Mouse (Mus musculus) granulocyte monocyte progenitor cell, adult 5-6 weeks (primary cell): ENCODE measurements around the gene Gm9736. TPM values are rescaled to one million over a fixed set of nuclear protein-coding genes. Genes with fewer than 3 reads are reported as not detected.
"Not testable (repeated sequence)": the region's sequence is repeated elsewhere in the genome, so short reads cannot be mapped to it uniquely, and the experiment has no call there.

Experiments used
- ATAC-seq: replicated peaks from 2 replicates; pipeline ENCODE4 v1.8.0; 2016; ENCODE audit warnings: mild to moderate bottlenecking, moderate TSS enrichment, inconsistent platforms; ENCODE audit not compliant: poor library complexity, severe bottlenecking
- total RNA-seq, 2 experiments: library from RNA; stranded (forward) in 1 of 2; stranded (reverse) in 1 of 2; fragments of 200-712, 200-1000 nt in 1 of 2; fragments of >200 nt in 1 of 2; fragmentation: Nextera tagmentation in 1 of 2; gene quantifications; 2 replicates each; pipeline ENCODE4 v1.2.3; 2014 to 2017

Gm9736 gene
- total RNA-seq (2014; fragmentation: Nextera tagmentation) (not detected in 2 replicates), total RNA-seq (2017) (not detected in 2 replicates)

DNA sequence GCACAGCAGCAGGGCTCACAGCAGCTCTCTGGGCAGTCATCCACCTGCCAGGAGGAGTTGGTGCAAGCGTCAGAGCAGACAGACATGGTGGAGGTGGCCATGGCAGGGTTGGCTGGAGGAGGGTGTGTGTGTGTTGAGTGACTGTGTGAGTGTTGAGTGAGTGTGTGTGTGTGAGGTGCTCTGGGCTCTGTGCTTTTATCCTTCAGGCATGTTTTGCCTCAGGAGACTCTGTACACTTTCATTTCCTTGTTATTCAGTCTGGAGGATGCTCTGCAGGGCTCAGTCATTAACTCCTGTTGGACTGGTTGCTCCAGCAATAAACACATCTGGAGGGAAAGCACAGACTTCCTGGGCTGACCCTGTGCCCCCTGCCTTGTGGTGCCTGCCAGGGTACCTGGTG lies at the start of gene Gm9736:
TSS of gene Gm9736 (minus strand) at position 101 of the 400 bp plus-strand sequence.
- ATAC-seq = not testable (repeated sequence)

DNA sequence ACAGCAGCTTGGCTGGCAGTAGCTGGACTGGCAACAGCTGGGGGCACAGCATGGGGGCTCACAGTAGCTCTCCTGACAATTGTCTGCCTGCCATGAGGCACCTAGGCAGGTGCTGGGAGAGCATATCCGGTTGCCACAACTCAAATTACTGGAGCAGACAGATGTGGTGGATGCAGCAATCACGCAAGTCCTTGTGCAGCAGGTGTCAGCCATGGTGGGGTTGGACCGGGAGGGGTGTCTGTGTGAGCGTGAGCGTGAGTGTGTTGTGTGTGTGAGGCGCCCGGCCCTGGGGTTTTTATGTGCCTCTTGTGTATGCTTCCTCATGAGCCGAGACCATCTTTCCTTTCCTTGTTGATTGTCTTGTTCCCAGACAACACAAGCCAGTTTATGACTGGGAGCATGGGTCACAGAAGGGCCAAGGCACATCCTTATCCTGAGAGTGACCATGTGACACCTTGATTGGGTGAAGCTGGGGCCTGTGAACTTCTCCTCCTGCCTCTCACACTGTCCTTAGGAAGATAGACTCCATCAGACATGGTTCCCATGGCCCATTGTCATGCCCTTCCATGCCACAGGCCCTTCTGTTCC lies 47.9 kb upstream of the Gm9736 start, which contains the start of gene Gm19668:
TSS of gene Gm19668 (minus strand) at position 213 of the 588 bp plus-strand sequence.
- no peak for ATAC-seq

DNA sequence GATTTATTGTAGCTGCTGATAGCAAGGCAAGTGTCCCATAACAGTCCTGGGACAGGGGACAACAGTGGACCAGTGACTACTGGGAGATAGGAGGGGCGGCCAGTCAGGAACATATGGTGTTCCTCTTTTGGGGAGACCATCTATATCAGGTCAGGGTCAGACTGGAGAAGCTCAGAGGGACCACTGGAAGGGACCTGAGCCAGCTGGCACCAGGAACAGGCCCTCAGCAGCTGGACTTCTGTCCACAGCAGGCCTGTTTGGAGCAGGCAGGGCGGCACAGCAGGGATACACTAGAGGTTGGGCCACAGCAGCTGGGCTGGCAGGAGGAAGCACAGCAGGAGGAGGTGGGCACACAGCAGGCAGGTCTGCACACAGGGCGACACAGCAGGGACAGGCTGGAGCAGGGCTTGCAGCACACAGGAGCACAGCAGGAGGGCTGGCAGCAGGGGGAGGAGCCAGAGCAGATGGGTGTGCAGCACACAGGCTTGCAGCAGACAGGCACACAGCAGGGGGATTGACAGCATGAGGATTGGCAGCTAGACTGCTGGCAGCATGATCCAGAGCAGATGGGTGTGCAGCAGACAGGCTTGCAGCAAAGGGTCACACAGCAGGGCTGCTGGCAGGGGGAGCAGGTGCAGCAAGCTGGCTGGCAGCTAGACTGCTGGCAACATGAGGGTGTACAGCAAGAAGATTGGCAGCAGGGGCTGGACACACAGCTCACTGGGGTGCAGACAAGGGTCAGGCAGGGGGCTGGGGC lies 47.2 kb upstream of the Gm9736 start:
- ATAC-seq = not testable (repeated sequence)

DNA sequence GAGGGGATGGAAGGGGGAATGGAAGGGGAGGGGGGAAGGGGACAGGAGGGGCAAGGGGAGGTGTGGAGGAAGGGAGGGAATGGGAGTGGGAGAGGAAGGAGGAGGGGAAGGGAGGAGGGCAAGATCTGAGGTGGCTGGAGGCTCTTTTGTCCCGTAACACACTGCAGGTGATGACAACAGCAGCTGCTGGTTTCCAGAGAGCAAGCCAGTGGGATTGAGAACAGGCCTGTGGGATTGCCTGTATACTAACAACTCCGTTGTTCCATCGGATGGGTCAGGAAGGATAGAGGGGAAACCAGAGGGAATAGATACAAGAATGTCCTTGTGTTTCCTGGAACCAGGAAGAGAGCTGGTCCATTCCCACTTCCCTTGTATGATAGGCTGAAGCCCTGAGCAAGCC lies 46.5 kb upstream of the Gm9736 start:
- ATAC-seq = no peak

DNA sequence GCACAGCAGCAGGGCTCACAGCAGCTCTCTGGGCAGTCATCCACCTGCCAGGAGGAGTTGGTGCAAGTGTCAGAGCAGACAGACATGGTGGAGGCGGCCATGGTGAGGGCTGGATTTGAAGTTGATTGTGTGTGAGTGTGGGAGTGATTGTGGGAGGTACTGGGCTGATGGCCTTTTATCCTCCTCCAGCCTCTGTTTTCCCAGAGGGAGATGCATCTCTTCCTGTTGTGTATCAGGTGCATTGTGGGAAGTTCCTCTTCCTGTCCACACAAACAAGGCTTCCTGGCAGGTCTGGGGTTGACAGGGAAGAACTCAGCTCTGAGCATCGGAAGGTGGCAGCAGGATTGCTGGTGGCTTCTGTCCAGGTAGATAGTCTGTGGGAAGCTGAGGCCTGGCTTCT lies 43.8 kb upstream of the Gm9736 start, which contains the start of gene Gm9639:
TSS of gene Gm9639 (minus strand) at position 101 of the 400 bp plus-strand sequence.
- no peak for ATAC-seq

DNA sequence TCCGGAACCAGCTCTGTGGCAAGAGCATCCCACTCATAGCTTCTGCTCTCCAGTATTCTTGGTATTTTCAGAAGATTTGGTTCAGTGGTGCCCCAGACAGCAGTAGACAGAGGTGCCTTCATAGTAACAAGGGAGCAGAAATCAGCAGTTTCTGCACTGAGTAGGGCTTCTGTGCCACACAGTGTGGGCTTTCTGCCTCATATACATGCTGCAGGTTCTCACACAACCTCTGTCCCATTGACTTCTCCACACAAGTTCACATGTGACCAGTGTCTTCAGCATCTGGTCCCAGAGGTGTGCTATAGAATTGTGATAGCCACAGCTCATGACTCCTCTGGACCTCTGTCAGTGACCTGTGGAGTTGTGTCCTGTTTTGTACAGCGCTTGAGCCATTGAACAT lies 37.5 kb upstream of the Gm9736 start:
- no peak for ATAC-seq

DNA sequence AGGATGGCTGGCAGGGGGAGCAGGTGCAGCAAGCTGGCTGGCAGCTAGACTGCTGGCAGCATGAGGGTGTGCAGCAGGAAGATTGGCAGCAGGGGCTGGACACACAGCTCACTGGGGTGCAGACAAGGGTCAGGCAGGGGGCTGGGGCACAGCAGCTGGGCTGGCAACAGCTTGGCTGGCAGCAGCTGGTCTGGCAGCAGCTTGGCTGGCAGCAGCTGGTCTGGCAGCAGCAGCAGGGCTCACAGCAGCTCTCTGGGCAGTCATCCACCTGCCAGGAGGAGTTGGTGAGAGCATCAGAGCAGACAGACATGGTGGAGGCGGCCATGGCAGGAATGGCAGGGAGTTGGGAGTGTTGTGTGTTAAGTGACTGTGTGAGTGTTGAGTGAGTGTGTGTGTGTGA lies 36.7 kb upstream of the Gm9736 start, which contains the start of gene Gm7137:
TSS of gene Gm7137 (minus strand) at position 325 of the 400 bp plus-strand sequence.
- ATAC-seq = not testable (repeated sequence)

DNA sequence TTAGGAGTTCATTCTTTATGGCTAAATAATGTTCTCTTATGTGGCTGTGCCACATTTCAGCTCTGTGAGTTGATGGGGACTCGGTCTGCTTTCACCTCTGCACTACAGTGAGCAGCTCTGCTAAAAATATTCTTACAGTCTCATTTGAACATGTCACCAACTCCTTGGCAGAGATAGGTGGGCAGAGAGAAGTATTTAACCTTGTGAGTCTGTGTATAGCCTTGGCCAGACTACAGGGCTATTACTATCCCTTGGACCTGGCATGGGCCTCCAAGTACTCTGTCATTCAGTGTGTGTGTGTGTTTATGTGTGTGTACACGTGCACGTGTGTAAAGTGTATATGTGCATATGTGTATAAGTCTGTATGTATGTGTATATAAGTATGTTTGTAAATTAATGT lies 32.2 kb upstream of the Gm9736 start:
- not testable (repeated sequence) for ATAC-seq

DNA sequence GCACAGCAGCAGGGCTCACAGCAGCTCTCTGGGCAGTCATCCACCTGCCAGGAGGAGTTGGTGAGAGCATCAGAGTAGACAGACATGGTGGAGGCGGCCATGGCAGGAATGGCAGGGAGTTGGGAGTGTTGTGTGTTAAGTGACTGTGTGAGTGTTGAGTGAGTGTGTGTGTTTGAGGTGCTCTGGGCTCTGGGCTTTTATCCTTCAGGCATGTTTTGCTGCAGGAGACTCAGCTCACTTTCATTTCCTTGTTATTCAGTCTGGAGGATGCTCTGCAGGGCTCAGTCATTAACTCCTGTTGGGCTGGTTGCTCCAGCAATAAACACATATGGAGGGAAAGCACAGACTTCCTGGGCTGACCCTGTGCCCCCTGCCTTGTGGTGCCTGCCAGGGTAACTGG lies 31.3 kb upstream of the Gm9736 start, which contains the start of gene Gm3250:
TSS of gene Gm3250 (minus strand) at position 101 of the 400 bp plus-strand sequence.
- ATAC-seq = not testable (repeated sequence)

DNA sequence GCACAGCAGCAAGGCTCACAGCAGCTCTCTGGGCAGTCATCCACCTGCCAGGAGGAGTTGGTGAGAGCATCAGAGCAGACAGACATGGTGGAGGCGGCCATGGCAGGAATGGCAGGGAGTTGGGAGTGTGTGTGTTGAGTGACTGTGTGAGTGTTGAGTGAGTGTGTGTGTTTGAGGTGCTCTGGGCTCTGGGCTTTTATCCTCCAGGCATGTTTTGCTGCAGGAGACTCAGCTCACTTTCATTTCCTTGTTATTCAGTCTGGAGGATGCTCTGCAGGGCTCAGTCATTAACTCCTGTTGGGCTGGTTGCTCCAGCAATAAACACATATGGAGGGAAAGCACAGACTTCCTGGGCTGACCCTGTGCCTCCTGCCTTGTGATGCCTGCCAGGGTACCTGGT lies 25.7 kb upstream of the Gm9736 start, which contains the start of gene Gm7138:
TSS of gene Gm7138 (minus strand) at position 101 of the 400 bp plus-strand sequence.
- ATAC-seq = not testable (repeated sequence)

DNA sequence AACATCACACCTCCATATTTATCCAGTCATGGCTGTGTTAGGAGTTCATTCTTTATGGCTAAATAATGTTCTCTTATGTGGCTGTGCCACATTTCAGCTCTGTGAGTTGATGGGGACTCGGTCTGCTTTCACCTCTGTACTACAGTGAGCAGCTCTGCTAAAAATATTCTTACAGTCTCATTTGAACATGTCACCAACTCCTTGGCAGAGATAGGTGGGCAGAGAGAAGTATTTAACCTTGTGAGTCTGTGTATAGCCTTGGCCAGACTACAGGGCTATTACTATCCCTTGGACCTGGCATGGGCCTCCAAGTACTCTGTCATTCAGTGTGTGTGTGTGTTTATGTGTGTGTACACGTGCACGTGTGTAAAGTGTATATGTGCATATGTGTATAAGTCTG lies 21.0 kb upstream of the Gm9736 start:
- ATAC-seq = not testable (repeated sequence)

DNA sequence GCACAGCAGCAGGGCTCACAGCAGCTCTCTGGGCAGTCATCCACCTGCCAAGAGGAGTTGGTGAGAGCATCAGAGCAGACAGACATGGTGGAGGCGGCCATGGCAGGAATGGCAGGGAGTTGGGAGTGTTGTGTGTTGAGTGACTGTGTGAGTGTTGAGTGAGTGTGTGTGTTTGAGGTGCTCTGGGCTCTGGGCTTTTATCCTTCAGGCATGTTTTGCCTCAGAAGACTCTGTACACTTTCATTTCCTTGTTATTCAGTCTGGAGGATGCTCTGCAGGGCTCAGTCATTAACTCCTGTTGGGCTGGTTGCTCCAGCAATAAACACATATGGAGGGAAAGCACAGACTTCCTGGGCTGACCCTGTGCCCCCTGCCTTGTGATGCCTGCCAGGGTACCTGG lies 20.1 kb upstream of the Gm9736 start, which contains the start of gene Gm3238:
TSS of gene Gm3238 (minus strand) at position 101 of the 400 bp plus-strand sequence.
- ATAC-seq = not testable (repeated sequence)

DNA sequence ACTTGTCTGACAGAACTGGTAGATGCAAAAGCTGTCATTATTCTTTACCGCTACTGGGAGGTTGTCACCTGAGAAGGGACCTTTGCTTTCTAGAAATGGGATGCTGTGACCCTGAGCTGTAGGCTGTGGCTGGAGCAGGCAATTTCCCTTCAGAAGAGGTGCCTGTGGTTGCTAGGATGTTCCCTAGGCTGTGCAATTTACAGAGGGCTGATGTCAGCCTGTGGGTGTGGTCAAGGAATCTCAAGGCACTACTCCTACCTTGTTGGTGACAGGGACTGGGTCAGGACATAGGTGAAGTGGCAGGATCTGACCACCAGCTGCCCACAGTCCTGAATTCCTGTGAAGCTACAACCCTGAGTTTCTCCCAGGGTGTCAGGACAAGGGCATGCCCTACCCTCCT lies 18.6 kb upstream of the Gm9736 start:
- no peak for ATAC-seq

DNA sequence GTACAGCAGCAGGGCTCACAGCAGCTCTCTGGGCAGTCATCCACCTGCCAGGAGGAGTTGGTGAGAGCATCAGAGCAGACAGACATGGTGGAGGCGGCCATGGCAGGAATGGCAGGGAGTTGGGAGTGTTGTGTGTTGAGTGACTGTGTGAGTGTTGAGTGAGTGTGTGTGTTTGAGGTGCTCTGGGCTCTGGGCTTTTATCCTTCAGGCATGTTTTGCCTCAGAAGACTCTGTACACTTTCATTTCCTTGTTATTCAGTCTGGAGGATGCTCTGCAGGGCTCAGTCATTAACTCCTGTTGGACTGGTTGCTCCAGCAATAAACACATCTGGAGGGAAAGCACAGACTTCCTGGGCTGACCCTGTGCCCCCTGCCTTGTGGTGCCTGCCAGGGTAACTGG lies 8.4 kb upstream of the Gm9736 start, which contains the start of gene Gm3233:
TSS of gene Gm3233 (minus strand) at position 101 of the 400 bp plus-strand sequence.
- not testable (repeated sequence) for ATAC-seq

DNA sequence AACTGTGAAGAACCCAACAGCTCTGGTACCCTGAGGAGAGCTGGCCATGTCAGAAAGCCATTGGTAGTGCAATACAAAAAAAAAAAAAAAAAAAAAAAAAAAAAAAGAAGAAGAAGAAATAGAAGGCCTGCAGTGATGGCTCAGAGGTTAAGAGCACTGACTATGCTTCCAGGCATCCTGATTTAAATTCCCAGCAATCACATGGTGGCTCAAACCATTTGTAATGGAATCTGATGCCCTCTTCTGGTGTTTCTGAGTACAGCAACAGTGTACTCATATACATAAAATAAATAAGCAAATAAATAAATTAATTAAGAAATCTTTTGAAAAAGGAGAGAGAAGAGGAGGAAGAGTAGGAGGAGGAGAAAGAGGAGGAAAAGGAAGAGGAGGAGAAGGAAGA lies 2.3 kb upstream of the Gm9736 start:
- ATAC-seq = no peak

DNA sequence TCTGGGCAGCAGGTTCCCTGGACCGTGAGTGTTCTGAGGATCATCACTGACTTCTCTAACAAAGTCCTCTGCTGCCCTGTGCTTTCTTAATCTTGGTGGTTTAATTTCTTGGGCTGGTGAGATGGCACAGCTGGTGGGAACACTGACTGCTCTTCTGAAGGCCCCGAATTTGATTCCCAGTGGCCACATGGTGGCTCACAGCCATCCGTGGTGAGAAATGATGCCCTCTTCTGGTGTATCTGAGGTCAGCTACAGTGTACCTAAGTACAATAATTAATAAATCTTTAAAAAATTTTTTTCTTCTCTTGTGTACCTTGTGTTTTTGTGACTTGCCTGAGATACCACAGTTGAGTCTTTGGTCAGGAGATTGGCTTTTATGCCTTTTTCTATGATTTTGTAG lies 1.2 kb upstream of the Gm9736 start:
- ATAC-seq = not testable (repeated sequence)

DNA sequence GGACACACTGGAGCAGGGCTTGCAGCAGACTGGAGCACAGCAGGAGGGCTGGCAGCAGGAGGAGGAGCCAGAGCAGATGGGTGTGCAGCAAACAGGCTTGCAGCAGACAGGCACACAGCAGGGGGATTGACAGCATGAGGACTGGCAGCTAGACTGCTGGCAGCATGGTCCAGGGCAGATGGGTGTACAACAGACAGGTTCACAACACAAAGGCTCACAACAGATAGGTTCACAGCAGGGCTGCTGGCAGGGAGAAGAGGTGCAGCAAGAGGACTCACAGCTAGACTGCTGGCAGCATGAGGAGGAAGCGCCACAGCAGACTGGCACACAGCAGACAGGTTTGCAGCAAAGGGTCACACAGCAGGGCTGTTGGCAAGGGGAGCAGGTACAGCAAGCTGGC lies 468 bp downstream of the Gm9736 start:
- not testable (repeated sequence) for ATAC-seq

DNA sequence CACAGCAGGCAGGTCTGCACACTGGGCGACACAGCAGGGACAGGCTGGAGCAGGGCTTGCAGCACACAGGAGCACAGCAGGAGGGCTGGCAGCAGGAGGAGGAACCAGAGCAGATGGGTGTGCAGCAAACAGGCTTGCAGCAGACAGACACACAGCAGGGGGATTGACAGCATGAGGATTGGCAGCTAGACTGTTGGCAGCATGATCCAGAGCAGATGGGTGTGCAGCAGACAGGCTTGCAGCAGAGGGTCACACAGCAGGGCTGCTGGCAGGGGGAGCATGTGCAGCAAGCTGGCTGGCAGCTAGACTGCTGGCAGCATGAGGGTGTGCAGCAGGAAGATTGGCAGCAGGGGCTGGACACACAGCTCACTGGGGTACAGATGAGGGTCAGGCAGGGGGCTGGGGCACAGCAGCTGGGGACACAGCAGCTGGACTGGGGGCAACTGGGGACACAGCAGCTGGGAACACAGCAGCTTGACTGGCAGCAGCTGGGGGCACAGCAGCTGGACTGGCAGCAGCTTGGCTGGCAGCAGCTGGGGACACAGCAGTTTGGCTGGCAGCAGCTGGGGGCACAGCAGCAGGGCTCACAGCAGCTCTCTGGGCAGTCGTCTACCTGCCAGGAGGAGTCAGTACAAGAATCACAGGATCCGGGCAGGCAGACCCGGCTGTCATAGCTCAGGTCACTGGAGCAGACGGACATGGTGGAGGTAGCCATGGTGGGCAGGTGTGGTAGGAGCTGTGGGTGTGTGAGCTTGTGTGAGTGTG lies 9.0 kb downstream of the Gm9736 start, which contains the start of gene Gm18596:
TSS of gene Gm18596 (minus strand) at position 715 of the 765 bp plus-strand sequence.
- not testable (repeated sequence) for ATAC-seq

DNA sequence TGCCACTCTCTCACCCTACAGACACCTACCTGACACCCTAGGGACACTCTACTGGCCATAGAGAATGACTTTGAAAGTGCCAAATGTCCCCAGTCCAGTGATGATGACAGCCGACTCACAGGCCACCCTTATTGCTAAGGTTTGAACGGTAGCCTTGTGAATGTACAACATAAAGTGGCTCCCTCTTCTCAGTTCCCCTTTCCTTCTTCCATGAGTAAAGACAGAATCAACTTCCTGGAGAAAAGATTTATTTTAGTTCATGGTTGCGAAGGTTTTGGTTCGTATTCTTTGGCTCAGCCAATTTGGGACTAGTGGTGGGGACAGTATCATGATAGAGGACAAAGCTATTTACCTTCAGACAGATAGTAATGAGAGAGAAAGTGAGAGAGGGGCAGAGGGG lies 12.2 kb downstream of the Gm9736 start:
- ATAC-seq = no peak

DNA sequence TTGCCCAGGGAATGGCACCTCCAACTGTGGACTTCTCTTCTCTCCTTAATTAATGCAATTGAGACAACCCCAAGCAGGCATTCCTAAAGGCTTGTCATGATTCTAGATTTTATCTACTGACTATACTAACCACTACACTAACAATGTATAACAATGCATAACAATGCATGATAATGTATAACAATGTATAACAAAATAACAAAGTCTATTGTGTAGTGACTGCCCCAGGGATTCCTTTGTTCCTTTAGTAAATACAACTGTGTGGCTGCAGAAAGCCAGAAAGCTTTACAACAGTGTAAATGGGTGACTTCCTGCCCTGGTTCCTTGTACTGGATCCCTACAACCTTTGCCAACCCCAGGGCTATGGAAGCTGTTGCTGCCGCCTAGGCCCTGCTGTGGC lies 15.2 kb downstream of the Gm9736 start:
- no peak for ATAC-seq
